Mouse (Mus musculus): ENCODE results near the gene Acox1.

Acox1 gene

GRCm38 (mm10) chr11:116167232-116167631, 31.6 kb downstream of the Acox1 start:
- no peak for DNase-seq (ENCODE audit: low spot score)

- DNase-seq (ENCODE audit: low spot score), result no peak
These were observed 35.8 kb downstream of the Acox1 start for GRCm38 (mm10) chr11:116163002-116163401.

- DNase-seq (ENCODE audit: low spot score), result no peak
These were observed 36.7 kb downstream of the Acox1 start for GRCm38 (mm10) chr11:116162146-116162545.

GRCm38 (mm10) chr11:116161312-116161711, 37.5 kb downstream of the Acox1 start:
- DNase-seq (ENCODE audit: low spot score), result no peak

GRCm38 (mm10) chr11:116150960-116151359, 47.9 kb downstream of the Acox1 start:
- DNase-seq (ENCODE audit: low spot score), result peak; percentile 40

- DNase-seq (ENCODE audit: low spot score), result no peak
These were observed 49.5 kb downstream of the Acox1 start for GRCm38 (mm10) chr11:116149341-116149740.

- no peak for DNase-seq (ENCODE audit: low spot score)
These were observed 50.1 kb downstream of the Acox1 start for GRCm38 (mm10) chr11:116148761-116149221.

- no peak for DNase-seq (ENCODE audit: low spot score)
These were observed 52.4 kb downstream of the Acox1 start for GRCm38 (mm10) chr11:116146294-116146985.

GRCm38 (mm10) chr11:116145481-116146293, 53.2 kb downstream of the Acox1 start:
- DNase-seq (ENCODE audit: low spot score), result no peak

- DNase-seq (ENCODE audit: low spot score), result no peak
These were observed 55.4 kb downstream of the Acox1 start for GRCm38 (mm10) chr11:116143468-116143867.

GRCm38 (mm10) chr11:116142211-116142991, 56.4 kb downstream of the Acox1 start:
- DNase-seq (ENCODE audit: low spot score), result peak; percentile 73

- peak; percentile 85 for DNase-seq (ENCODE audit: low spot score)
These were observed 60.2 kb downstream of the Acox1 start, which contains the start of gene Mrpl38 for GRCm38 (mm10) chr11:116138468-116139138. Gene Mrpl38 (minus strand): TSS chr11:116138868.

GRCm38 (mm10) chr11:116138096-116138467, 60.8 kb downstream of the Acox1 start:
- DNase-seq (ENCODE audit: low spot score), result no peak

GRCm38 (mm10) chr11:116134171-116134570, 64.7 kb downstream of the Acox1 start:
- no peak for DNase-seq (ENCODE audit: low spot score)

GRCm38 (mm10) chr11:116133497-116133896, 65.3 kb downstream of the Acox1 start:
- DNase-seq (ENCODE audit: low spot score), result no peak

- DNase-seq (ENCODE audit: low spot score), result no peak
These were observed 66.2 kb downstream of the Acox1 start for GRCm38 (mm10) chr11:116132366-116133333.

GRCm38 (mm10) chr11:116131349-116132170, 67.3 kb downstream of the Acox1 start:
- no peak for DNase-seq (ENCODE audit: low spot score)

GRCm38 (mm10) chr11:116130488-116131205, 68.2 kb downstream of the Acox1 start, which contains the start of gene Trim65:
Gene Trim65 (minus strand): TSS chr11:116131128.
- peak; percentile 83 for DNase-seq (ENCODE audit: low spot score)

GRCm38 (mm10) chr11:116129993-116130487, 68.8 kb downstream of the Acox1 start:
- DNase-seq (ENCODE audit: low spot score), result no peak
